ENCODE assay signal across 8 mouse cellular contexts in genomic region chr9:34557846-34558245, GRCm38 (mm10).
DNase-seq lines count a peak whose midpoint lies in the region; ATAC-seq and TF ChIP-seq lines count a peak whose summit lies in the region.

No protein-coding gene starts in this region.

- no peak overlapping the region for H3K4me3 ChIP-seq in cerebellum, adult 2 months (replicated peaks; ENCODE audit: insufficient read depth, low read depth, low read length)
- no peak overlapping the region for H3K4me3 ChIP-seq in hindbrain, embryonic 12.5 days
- no peak overlapping the region for H3K4me3 ChIP-seq in midbrain, embryonic 15.5 days

- peak; percentile 36 to 41 for DNase-seq in cerebellum, adult 2 months
- no peak for DNase-seq in cerebellum, postnatal 36 days
- peak; percentile 69 for DNase-seq in embryo, embryonic 10 days (ENCODE audit: low spot score)
- DNase-seq in spleen, postnatal 4 days (ENCODE audit: low spot score in 2 of 2): no peak
- no peak for DNase-seq in heart, postnatal 10 days
- DNase-seq in heart, postnatal 25 days (ENCODE audit: low spot score): no peak

- ATAC-seq in hindbrain, embryonic 12.5 days (ENCODE audit: low FRiP score): peak; percentile 88
- peak; percentile 79 for ATAC-seq in midbrain, embryonic 15.5 days (replicated peaks)

- 62% methylated on average over 5 of the region's 5 CpGs for WGBS in cerebellum, adult 2 months
- 27% methylated on average over 5 of the region's 5 CpGs for WGBS in hindbrain, embryonic 12.5 days
- 27% methylated on average over 5 of the region's 5 CpGs for WGBS in midbrain, embryonic 15.5 days

- intact Hi-C loops in heart, postnatal 10 days (cut with DNase I): no loop called here
- intact Hi-C loops in heart, postnatal 25 days (cut with DNase I): no loop called here

- no peaks in the 10 kb centered on the region for H3K36me3 ChIP-seq in hindbrain, embryonic 12.5 days
- no peaks in the 10 kb centered on the region for H3K36me3 ChIP-seq in midbrain, embryonic 15.5 days (replicated peaks)

- H3K27me3 ChIP-seq in cerebellum, adult 2 months (ENCODE audit: control insufficient read depth, insufficient read depth, low read length): no peaks in the 10 kb centered on the region
- H3K27me3 ChIP-seq in hindbrain, embryonic 12.5 days: no peaks in the 10 kb centered on the region
- H3K27me3 ChIP-seq in midbrain, embryonic 15.5 days (replicated peaks): no peaks in the 10 kb centered on the region

- peaks cover 55% of the 10 kb centered on the region for H3K4me1 ChIP-seq in cerebellum, adult 2 months (ENCODE audit: control insufficient read depth, insufficient read depth, low read length)
- H3K4me1 ChIP-seq in hindbrain, embryonic 12.5 days: peaks cover 41% of the 10 kb centered on the region
- peaks cover 49% of the 10 kb centered on the region for H3K4me1 ChIP-seq in midbrain, embryonic 15.5 days

- TF ChIP-seq POLR2A in cerebellum, adult 2 months (IDR thresholded peaks at IDR 0.05; ENCODE audit: borderline replicate concordance, insufficient read depth, low read length): no peak

- no peak overlapping the region for H3K9ac ChIP-seq in hindbrain, embryonic 12.5 days
- H3K9ac ChIP-seq in midbrain, embryonic 15.5 days: no peak overlapping the region

- no peak for TF ChIP-seq CTCF in cerebellum, adult 2 months (IDR thresholded peaks at IDR 0.05; ENCODE audit: borderline replicate concordance, insufficient read depth, low read depth, low read length)

- H3K9me3 ChIP-seq in hindbrain, embryonic 12.5 days (replicated peaks): no peaks in the 10 kb centered on the region
- H3K9me3 ChIP-seq in midbrain, embryonic 15.5 days: no peaks in the 10 kb centered on the region

- no peak overlapping the region; the same call in 1 of the 2 replicates for H3K27ac ChIP-seq in cerebellum, adult 2 months (ENCODE audit: insufficient read depth, low read length)
- peak overlapping the region; percentile 78 for H3K27ac ChIP-seq in hindbrain, embryonic 12.5 days
- H3K27ac ChIP-seq in midbrain, embryonic 15.5 days: peak overlapping the region; percentile 66

- peak overlapping the region; percentile 30 for H3K4me2 ChIP-seq in hindbrain, embryonic 12.5 days (replicated peaks)
- H3K4me2 ChIP-seq in midbrain, embryonic 15.5 days: no peak overlapping the region

Comparison
In these comparisons a context has a peak if more than half of its experiments do, and no peak if none do; other contexts are left out.
1. DNase-seq: peak in cerebellum, adult 2 months (2 of 2) and embryo, embryonic 10 days (single experiment); none in cerebellum, postnatal 36 days (0 of 2), spleen, postnatal 4 days (0 of 2), heart, postnatal 10 days (0 of 2) and heart, postnatal 25 days (single experiment).